Mouse (Mus musculus) spleen, adult 2 months (tissue): Measurements from ENCODE around the gene Rnf5.

Experiments used
- CTCF ChIP-seq: fragments of 200-500 bp; IDR thresholded peaks from 2 replicates; pipeline ENCODE4 v1.5.1; 2011; ENCODE audit warnings: mild to moderate bottlenecking, inconsistent platforms; ENCODE audit not compliant: insufficient read depth, insufficient read length, insufficient replicate concordance; ENCODE audit errors: extremely low read depth
- POLR2A ChIP-seq: fragments of 200-500 bp; IDR thresholded peaks from 2 replicates; pipeline ENCODE4 v1.6.1; 2011; ENCODE audit warnings: low read depth, low read length, inconsistent platforms

GRCm38 (mm10) chr17:34588767-34589166 lies 14.7 kb downstream of the Rnf5 start:
- no peak for TF ChIP-seq POLR2A
- TF ChIP-seq CTCF = no peak
